Mouse (Mus musculus): ENCODE data around the gene Gm43191. TPM values are rescaled to one million over a fixed set of nuclear protein-coding genes. Genes with fewer than 3 reads are reported as not detected.

Gene Gm43191
- total RNA-seq, 1 experiment: 0.94 TPM

GRCm38 (mm10) chr3:116661870-116662414 is 19.1 kb downstream of the Gm43191 start:
- Histone ChIP-seq H3K9me3 (ENCODE audit: control insufficient read depth, insufficient read depth, low read depth, low read length) (no peaks in the 10 kb centered on the region), H3K36me3 (ENCODE audit: control insufficient read depth, insufficient read depth, low read length, poor library complexity, severe bottlenecking) (no peaks in the 10 kb centered on the region), H3K4me1 (ENCODE audit: control insufficient read depth in 2 of 2, insufficient read depth in 2 of 2, low read length in 2 of 2, poor library complexity in 1 of 2) (peaks cover 12 to 24% of the 10 kb centered on the region in 2 experiments), H3K27ac (ENCODE audit: insufficient read depth, low read depth, low read length, poor library complexity, severe bottlenecking) (peak overlapping the region; percentile 82), H3K4me3 (ENCODE audit: insufficient read depth in 1 of 2, low read depth in 1 of 2, low read length in 2 of 2, poor library complexity in 1 of 2, severe bottlenecking in 1 of 2) (peak overlapping the region; percentile 93 to 97), H3K9ac (ENCODE audit: insufficient read depth, low read depth, low read length, poor library complexity, severe bottlenecking) (peak overlapping the region; percentile 98)
- DNase-seq (ENCODE audit: low read depth, low spot score): no peak
- no peak for TF ChIP-seq HCFC1 (IDR thresholded peaks at IDR 0.05; ENCODE audit: borderline replicate concordance, insufficient read depth, low read length)
- in situ Hi-C loops (cut with MboI; ENCODE audit: low sequenced_read_pairs in 2 of 2, unreplicated experiment in 2 of 2): no loop called here

GRCm38 (mm10) chr3:116661288-116661869 is 19.7 kb downstream of the Gm43191 start:
- no peaks in the 10 kb centered on the region for H3K9me3 ChIP-seq (ENCODE audit: control insufficient read depth, insufficient read depth, low read depth, low read length)
- peaks cover 12 to 29% of the 10 kb centered on the region in 2 experiments for H3K4me1 ChIP-seq (ENCODE audit: control insufficient read depth in 2 of 2, insufficient read depth in 2 of 2, low read length in 2 of 2, poor library complexity in 1 of 2)
- no peaks in the 10 kb centered on the region for H3K36me3 ChIP-seq (ENCODE audit: control insufficient read depth, insufficient read depth, low read length, poor library complexity, severe bottlenecking)
- TF ChIP-seq ZC3H11A (IDR thresholded peaks at IDR 0.05; ENCODE audit: borderline replicate concordance, low read depth, low read length): no peak
- no peak for TF ChIP-seq MAFK (IDR thresholded peaks at IDR 0.05; ENCODE audit: insufficient read depth, low read depth, low read length)
- TF ChIP-seq CHD2 (IDR thresholded peaks at IDR 0.05; ENCODE audit: low read depth, low read length): no peak
- no peak for TF ChIP-seq HCFC1 (IDR thresholded peaks at IDR 0.05; ENCODE audit: borderline replicate concordance, insufficient read depth, low read length)
- TF ChIP-seq ZNF384 (IDR thresholded peaks at IDR 0.05; ENCODE audit: low read depth, low read length): no peak
- no peak for DNase-seq (ENCODE audit: low read depth, low spot score)
- H3K4me3 ChIP-seq (ENCODE audit: insufficient read depth in 1 of 2, low read depth in 1 of 2, low read length in 2 of 2, poor library complexity in 1 of 2, severe bottlenecking in 1 of 2): peak overlapping the region; percentile 93 to 97
- peak overlapping the region; percentile 82; the same call in 1 of the 2 replicates for H3K27ac ChIP-seq (ENCODE audit: insufficient read depth, low read depth, low read length, poor library complexity, severe bottlenecking)
- in situ Hi-C loops (cut with MboI; ENCODE audit: low sequenced_read_pairs in 2 of 2, unreplicated experiment in 2 of 2): no loop called here
- H3K9ac ChIP-seq (ENCODE audit: insufficient read depth, low read depth, low read length, poor library complexity, severe bottlenecking): peak overlapping the region; percentile 98

- DNase-seq (ENCODE audit: low read depth, low spot score): no peak
- Histone ChIP-seq H3K9me3 (ENCODE audit: control insufficient read depth, insufficient read depth, low read depth, low read length) (no peaks in the 10 kb centered on the region), H3K27ac (ENCODE audit: insufficient read depth, low read depth, low read length, poor library complexity, severe bottlenecking) (no peak overlapping the region; the same call in 1 of the 2 replicates), H3K4me3 (ENCODE audit: insufficient read depth in 1 of 2, low read depth in 1 of 2, low read length in 2 of 2, poor library complexity in 1 of 2, severe bottlenecking in 1 of 2) (peak overlapping the region; percentile 31 to 60; a peak in 2 of 4 replicates), H3K36me3 (ENCODE audit: control insufficient read depth, insufficient read depth, low read length, poor library complexity, severe bottlenecking) (no peaks in the 10 kb centered on the region), H3K4me1 (ENCODE audit: control insufficient read depth in 2 of 2, insufficient read depth in 2 of 2, low read length in 2 of 2, poor library complexity in 1 of 2) (peaks cover 16 to 37% of the 10 kb centered on the region in 2 experiments), H3K9ac (ENCODE audit: insufficient read depth, low read depth, low read length, poor library complexity, severe bottlenecking) (peak overlapping the region; percentile 63; the same call in 1 of the 2 replicates)
- TF ChIP-seq HCFC1 (IDR thresholded peaks at IDR 0.05; ENCODE audit: borderline replicate concordance, insufficient read depth, low read length) (no peak), CHD2 (IDR thresholded peaks at IDR 0.05; ENCODE audit: low read depth, low read length) (no peak), MAFK (IDR thresholded peaks at IDR 0.05; ENCODE audit: insufficient read depth, low read depth, low read length) (no peak), ZC3H11A (IDR thresholded peaks at IDR 0.05; ENCODE audit: borderline replicate concordance, low read depth, low read length) (no peak), ZNF384 (IDR thresholded peaks at IDR 0.05; ENCODE audit: low read depth, low read length) (peak; percentile 54; the same call in 1 of the 2 replicates)
- in situ Hi-C loops (cut with MboI; ENCODE audit: low sequenced_read_pairs in 2 of 2, unreplicated experiment in 2 of 2): no loop called here
These were observed 21.1 kb downstream of the Gm43191 start for GRCm38 (mm10) chr3:116659856-116660430.

- in situ Hi-C loops (cut with MboI; ENCODE audit: low sequenced_read_pairs in 2 of 2, unreplicated experiment in 2 of 2): no loop called here
- Histone ChIP-seq H3K9me3 (ENCODE audit: control insufficient read depth, insufficient read depth, low read depth, low read length) (no peaks in the 10 kb centered on the region), H3K4me1 (ENCODE audit: control insufficient read depth in 2 of 2, insufficient read depth in 2 of 2, low read length in 2 of 2, poor library complexity in 1 of 2) (peaks cover 18 to 36% of the 10 kb centered on the region in 2 experiments), H3K4me3 (ENCODE audit: insufficient read depth in 1 of 2, low read depth in 1 of 2, low read length in 2 of 2, poor library complexity in 1 of 2, severe bottlenecking in 1 of 2) (peak overlapping the region; percentile 9 to 60; a peak in 2 of 4 replicates), H3K9ac (ENCODE audit: insufficient read depth, low read depth, low read length, poor library complexity, severe bottlenecking) (peak overlapping the region; percentile 9; the same call in 1 of the 2 replicates), H3K36me3 (ENCODE audit: control insufficient read depth, insufficient read depth, low read length, poor library complexity, severe bottlenecking) (no peaks in the 10 kb centered on the region), H3K27ac (ENCODE audit: insufficient read depth, low read depth, low read length, poor library complexity, severe bottlenecking) (no peak overlapping the region)
- no peak for TF ChIP-seq ZNF384 (IDR thresholded peaks at IDR 0.05; ENCODE audit: low read depth, low read length)
- DNase-seq (ENCODE audit: low read depth, low spot score): no peak
These were observed 22.0 kb downstream of the Gm43191 start for GRCm38 (mm10) chr3:116658928-116659565.

All from ES-E14 (cell line).